Mouse (Mus musculus): ENCODE measurements around the gene Gm11237. TPM values are rescaled to one million over a fixed set of nuclear protein-coding genes. Genes with fewer than 3 reads are reported as not detected.
"Not testable (repeated sequence)": the region's sequence is repeated elsewhere in the genome, so short reads cannot be mapped to it uniquely, and the experiment has no call there.

Gm11237 gene
- not detected for polyA plus RNA-seq (2017; shearing (Covaris generic))

DNA sequence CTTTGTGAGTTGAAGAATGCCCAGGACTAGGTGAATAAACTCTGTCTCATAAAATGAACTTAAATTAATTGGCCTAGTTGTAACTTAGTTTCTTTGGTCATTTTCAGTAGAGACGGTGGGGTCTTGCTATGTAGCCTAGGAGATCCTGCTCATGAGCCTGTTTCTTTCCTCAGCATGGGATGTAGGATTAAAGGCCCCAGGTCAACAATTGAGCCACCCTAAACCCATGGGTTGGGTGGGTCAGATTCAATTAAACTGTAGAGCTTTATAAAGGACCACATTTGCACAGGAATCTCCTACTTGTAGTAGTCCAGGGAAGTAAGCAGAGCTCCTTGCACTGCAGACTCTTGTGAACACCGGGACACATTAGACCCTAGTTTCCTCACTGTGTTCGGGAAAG is at the start of gene Gm11237:
Gene Gm11237, plus strand, starts transcription at position 301 of the 400 bp plus-strand sequence.
- not testable (repeated sequence) for ATAC-seq

DNA sequence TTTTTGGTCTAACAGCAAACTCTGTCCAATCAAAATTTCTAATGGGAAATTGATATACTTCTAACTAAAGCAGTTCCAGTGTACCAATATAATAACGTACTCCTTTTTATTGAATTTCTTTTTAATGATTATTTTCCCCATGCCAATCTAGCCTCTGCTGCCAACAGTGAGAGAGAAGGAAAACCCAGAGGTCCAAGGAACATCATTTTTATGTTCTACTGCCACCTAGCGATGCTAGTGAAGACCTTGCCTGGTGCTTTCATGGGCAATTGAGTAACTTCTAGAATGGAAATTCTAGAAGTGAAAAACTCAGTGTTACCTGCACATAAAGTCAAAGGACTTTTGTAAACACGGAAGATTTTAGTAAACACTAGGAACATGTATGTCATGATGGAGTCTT is 23.5 kb upstream of the Gm11237 start:
- no peak for ATAC-seq

DNA sequence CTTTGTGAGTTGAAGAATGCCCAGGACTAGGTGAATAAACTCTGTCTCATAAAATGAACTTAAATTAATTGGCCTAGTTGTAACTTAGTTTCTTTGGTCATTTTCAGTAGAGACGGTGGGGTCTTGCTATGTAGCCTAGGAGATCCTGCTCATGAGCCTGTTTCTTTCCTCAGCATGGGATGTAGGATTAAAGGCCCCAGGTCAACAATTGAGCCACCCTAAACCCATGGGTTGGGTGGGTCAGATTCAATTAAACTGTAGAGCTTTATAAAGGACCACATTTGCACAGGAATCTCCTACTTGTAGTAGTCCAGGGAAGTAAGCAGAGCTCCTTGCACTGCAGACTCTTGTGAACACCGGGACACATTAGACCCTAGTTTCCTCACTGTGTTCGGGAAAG is 15.2 kb upstream of the Gm11237 start, which contains the start of gene Gm11238:
Gene Gm11238, plus strand, starts transcription at position 301 of the 400 bp plus-strand sequence.
- not testable (repeated sequence) for ATAC-seq

DNA sequence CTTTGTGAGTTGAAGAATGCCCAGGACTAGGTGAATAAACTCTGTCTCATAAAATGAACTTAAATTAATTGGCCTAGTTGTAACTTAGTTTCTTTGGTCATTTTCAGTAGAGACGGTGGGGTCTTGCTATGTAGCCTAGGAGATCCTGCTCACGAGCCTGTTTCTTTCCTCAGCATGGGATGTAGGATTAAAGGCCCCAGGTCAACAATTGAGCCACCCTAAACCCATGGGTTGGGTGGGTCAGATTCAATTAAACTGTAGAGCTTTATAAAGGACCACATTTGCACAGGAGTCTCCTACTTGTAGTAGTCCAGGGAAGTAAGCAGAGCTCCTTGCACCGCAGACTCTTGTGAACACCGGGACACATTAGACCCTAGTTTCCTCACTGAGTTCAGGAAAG is 15.0 kb downstream of the Gm11237 start, which contains the start of gene Gm11236:
Gene Gm11236, plus strand, starts transcription at position 301 of the 400 bp plus-strand sequence.
- not testable (repeated sequence) for ATAC-seq

DNA sequence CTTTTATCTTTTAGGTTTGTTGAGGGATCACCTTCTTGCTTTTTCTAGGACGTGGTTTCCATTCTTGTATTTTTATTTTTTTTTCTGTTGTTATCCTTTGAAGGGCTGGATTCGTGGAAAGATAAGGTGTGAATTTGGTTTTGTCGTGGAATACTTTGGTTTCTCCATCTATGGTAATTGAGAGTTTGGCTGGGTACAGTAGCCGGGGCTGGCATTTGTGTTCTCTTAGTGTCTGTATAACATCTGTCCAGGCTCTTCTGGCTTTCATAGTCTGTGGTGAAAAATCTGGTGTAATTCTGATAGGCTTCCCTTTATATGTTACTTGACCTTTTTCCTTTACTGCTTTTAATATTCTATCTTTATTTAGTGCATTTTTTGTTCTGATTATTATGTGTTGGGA is 39.1 kb downstream of the Gm11237 start:
- ATAC-seq = not testable (repeated sequence)

DNA sequence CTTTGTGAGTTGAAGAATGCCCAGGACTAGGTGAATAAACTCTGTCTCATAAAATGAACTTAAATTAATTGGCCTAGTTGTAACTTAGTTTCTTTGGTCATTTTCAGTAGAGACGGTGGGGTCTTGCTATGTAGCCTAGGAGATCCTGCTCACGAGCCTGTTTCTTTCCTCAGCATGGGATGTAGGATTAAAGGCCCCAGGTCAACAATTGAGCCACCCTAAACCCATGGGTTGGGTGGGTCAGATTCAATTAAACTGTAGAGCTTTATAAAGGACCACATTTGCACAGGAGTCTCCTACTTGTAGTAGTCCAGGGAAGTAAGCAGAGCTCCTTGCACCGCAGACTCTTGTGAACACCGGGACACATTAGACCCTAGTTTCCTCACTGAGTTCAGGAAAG is 45.3 kb downstream of the Gm11237 start, which contains the start of gene Gm11239:
Gene Gm11239, plus strand, starts transcription at position 301 of the 400 bp plus-strand sequence.
- not testable (repeated sequence) for ATAC-seq

Other genes starting within 250 kb of the Gm11237 start
- not detected for gene Gm11487, start 217.9 kb upstream of the Gm11237 start, polyA plus RNA-seq (2017; shearing (Covaris generic))
- gene Gm11238, start 15.1 kb upstream of the Gm11237 start, polyA plus RNA-seq (2017; shearing (Covaris generic)) = not detected
- gene Gm11236, start 15.1 kb downstream of the Gm11237 start, polyA plus RNA-seq (2017; shearing (Covaris generic)) = not detected
- gene Gm11239, start 45.4 kb downstream of the Gm11237 start, polyA plus RNA-seq (2017; shearing (Covaris generic)) = not detected
- not detected for gene Gm428, start 60.5 kb downstream of the Gm11237 start, polyA plus RNA-seq (2017; shearing (Covaris generic))
- gene Rasef, start 168.0 kb downstream of the Gm11237 start, polyA plus RNA-seq (2017; shearing (Covaris generic)) = not detected